Mouse (Mus musculus) myocyte (in vitro differentiated cells): ENCODE results near the gene Dydc2.

Experiments used
- E2F4 ChIP-seq: IDR thresholded peaks from one replicate; pipeline ENCODE4 v1.6.1; 2011; ENCODE audit warnings: mild to moderate bottlenecking, control low read depth, moderate library complexity; ENCODE audit not compliant: insufficient read depth
- MAX ChIP-seq: IDR thresholded peaks from one replicate; pipeline ENCODE4 v1.6.1; 2011; ENCODE audit warnings: low read depth, mild to moderate bottlenecking, control low read depth
- MYOD1 ChIP-seq, 3 experiments: IDR thresholded peaks; one replicate each; pipeline ENCODE4 v1.6.1; 2011; ENCODE audit warnings: control low read depth in 2 of 3, low read depth in 2 of 3, mild to moderate bottlenecking in 2 of 3, moderate library complexity in 1 of 3; ENCODE audit not compliant: insufficient read length in 2 of 3, control insufficient read depth in 1 of 3
- POLR2A ChIP-seq: IDR thresholded peaks from one replicate; pipeline ENCODE4 v1.6.1; 2011; ENCODE audit warnings: low read depth, mild to moderate bottlenecking, control low read depth, moderate library complexity; ENCODE audit not compliant: insufficient read length
- TCF12 ChIP-seq: IDR thresholded peaks from one replicate; pipeline ENCODE4 v1.6.1; 2011; ENCODE audit warnings: mild to moderate bottlenecking, control low read depth; ENCODE audit not compliant: poor library complexity, insufficient read depth, severe bottlenecking

GRCm38 (mm10) chr14:41087509-41087908, 18.5 kb upstream of the Dydc2 start:
- no peak for TF ChIP-seq POLR2A
- no peak for TF ChIP-seq E2F4
- no peak for TF ChIP-seq MAX
- TF ChIP-seq TCF12: no peak
- no peak for TF ChIP-seq MYOD1 (IDR thresholded peaks at IDR 0.05; ENCODE audit: control insufficient read depth in 1 of 3, insufficient read length in 2 of 3, low read depth in 2 of 3)
